Mouse (Mus musculus): ENCODE data around the gene Fat3. TPM values are rescaled to one million over a fixed set of nuclear protein-coding genes. Genes with fewer than 3 reads are reported as not detected.
A peak's percentile ranks its signal among the peaks of the same experiment; 100 is the strongest.

The Fat3 gene
- polyA plus RNA-seq (2015; fragmentation: Nextera tagmentation; extraction: Ambion mirVana): 0.45 and 0.54 TPM in 2 replicates

DNA sequence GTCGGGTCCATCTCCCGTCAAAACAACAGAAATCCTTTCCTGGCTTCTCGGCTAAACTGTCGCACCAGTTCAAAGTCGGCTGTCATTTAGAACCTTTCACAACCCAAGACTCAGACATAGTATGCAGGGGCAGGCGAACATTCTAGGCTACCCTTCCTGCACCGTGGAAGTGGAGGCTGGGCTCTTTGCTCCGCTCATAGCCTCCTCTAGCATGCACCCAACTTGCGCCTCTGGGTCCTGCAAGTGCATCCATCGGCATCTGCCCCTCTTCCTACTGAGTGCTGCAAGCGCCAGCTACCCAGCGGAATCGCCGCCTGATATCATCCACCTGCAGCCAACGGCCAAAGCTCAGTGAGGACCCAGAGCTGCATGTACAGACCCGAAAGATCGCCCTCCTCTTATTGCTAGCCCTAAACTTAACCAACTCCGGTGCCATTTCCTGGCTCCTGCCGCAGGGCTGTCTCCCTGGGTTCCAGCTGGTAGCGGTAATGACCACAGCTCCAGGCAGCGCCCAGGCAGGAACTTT is at the start of gene Fat3:
Fat3 (minus strand) TSS at position 100 of the 526 bp plus-strand sequence.
- H3K27me3 ChIP-seq (ENCODE audit: control insufficient read depth, insufficient read depth, low read depth, low read length): peaks cover 33% of the 10 kb centered on the region
- H3K27ac ChIP-seq (ENCODE audit: low read length): no peak within 1 kb of the TSS
- no peaks in the 10 kb centered on the region for H3K36me3 ChIP-seq (ENCODE audit: control insufficient read depth, insufficient read depth, low read length)
- no peaks in the 10 kb centered on the region for H3K9me3 ChIP-seq (ENCODE audit: control insufficient read depth, low read length)
- H3K4me2 ChIP-seq (ENCODE audit: low read depth, low read length): peak within 1 kb of the TSS; percentile 90
- 0 out of 2 replicates have a peak, but pooled peaks have one; percentile 13 for ATAC-seq (ENCODE audit: low read depth)
- peak within 1 kb of the TSS; percentile 57 for H3K9ac ChIP-seq (ENCODE audit: low read length)
- peak within 1 kb of the TSS; percentile 55 for H3K4me3 ChIP-seq (ENCODE audit: low read length)
- H3K4me1 ChIP-seq (replicated peaks; ENCODE audit: control insufficient read depth, insufficient read depth, low read length): peaks cover 14% of the 10 kb centered on the region
- WGBS: under 1% methylated on average over 21 of the region's 21 CpGs

DNA sequence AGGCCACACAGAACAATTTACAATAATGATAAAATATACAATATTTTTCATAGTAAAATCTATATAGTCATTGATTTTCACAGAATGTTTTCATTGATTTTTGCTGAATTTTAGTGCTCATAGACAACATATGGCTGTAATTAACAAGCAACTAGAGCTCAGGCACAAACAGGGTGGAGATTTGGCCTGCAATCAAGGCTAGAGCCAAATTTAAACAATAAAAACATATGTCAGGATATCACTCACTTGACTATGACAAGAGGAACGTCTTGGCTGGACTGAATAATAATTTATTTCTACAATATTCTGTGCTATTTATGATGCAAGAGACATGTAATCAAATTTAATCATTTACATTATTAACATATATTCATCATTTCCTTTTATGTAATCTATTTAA is 31.8 kb upstream of the Fat3 start:
- no peaks in the 10 kb centered on the region for H3K9me3 ChIP-seq (ENCODE audit: control insufficient read depth, low read length)
- no peak overlapping the region for H3K4me2 ChIP-seq (ENCODE audit: low read depth, low read length)
- no peak overlapping the region for H3K4me3 ChIP-seq (ENCODE audit: low read length)
- no peak overlapping the region for H3K9ac ChIP-seq (ENCODE audit: low read length)
- ATAC-seq (ENCODE audit: low read depth): peak; percentile 73; the same call in 1 of the 2 replicates
- no peak overlapping the region for H3K27ac ChIP-seq (ENCODE audit: low read length)
- no peaks in the 10 kb centered on the region for H3K27me3 ChIP-seq (ENCODE audit: control insufficient read depth, insufficient read depth, low read depth, low read length)
- no peaks in the 10 kb centered on the region for H3K4me1 ChIP-seq (replicated peaks; ENCODE audit: control insufficient read depth, insufficient read depth, low read length)
- H3K36me3 ChIP-seq (ENCODE audit: control insufficient read depth, insufficient read depth, low read length): no peaks in the 10 kb centered on the region
- WGBS: 25% methylated on average over 1 of the region's 1 CpGs

DNA sequence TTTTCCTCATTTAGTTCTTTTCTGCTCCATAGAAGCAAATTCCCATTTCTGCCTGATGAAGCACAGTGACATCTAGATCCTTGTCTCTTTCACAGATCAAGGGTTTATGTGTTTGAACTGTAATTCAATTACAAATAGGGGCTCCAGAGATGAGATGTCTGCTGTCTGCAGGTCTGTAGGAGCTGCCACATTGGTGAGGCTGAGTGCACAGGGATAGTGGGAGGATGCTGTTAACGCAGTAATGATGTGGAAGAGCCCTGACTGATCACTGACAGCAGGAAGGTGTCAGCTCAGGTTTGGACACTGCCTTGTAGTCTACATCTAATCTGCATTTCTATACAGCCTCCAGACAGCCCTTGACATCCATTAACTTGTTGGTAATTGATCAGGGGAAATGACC is 16.5 kb upstream of the Fat3 start:
- WGBS: 55% methylated on average over 1 of the region's 1 CpGs
- no peak for ATAC-seq (ENCODE audit: low read depth)

DNA sequence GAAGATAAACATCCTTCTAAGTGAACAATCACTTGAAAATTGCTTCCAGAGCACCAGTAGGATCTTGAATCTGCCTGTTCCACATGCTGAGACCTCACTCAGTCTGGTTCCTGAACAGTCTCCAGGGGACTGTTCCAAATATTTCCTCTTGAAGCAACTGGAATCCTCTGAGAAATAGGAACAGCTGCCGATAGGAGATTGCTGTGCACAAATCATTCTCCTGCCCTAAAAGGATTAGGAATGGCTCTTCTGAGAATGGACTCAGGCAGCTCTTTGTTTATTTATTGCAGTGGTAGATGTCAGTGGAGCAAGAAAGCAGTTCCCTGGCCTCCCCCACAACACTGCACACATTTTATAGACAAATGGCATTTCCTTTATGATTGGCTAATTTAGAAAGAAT is 10.9 kb upstream of the Fat3 start:
- no peak overlapping the region for H3K27ac ChIP-seq (ENCODE audit: low read length)
- H3K27me3 ChIP-seq (ENCODE audit: control insufficient read depth, insufficient read depth, low read depth, low read length): no peaks in the 10 kb centered on the region
- no peak overlapping the region for H3K9ac ChIP-seq (ENCODE audit: low read length)
- H3K9me3 ChIP-seq (ENCODE audit: control insufficient read depth, low read length): no peaks in the 10 kb centered on the region
- no peaks in the 10 kb centered on the region for H3K4me1 ChIP-seq (replicated peaks; ENCODE audit: control insufficient read depth, insufficient read depth, low read length)
- ATAC-seq (ENCODE audit: low read depth): no peak
- H3K4me3 ChIP-seq (ENCODE audit: low read length): no peak overlapping the region
- no peaks in the 10 kb centered on the region for H3K36me3 ChIP-seq (ENCODE audit: control insufficient read depth, insufficient read depth, low read length)
- no peak overlapping the region for H3K4me2 ChIP-seq (ENCODE audit: low read depth, low read length)
- 48% methylated on average over 1 of the region's 1 CpGs for WGBS

More for the DNA sequence above, 16.5 kb upstream of the Fat3 start:
- no peaks in the 10 kb centered on the region for H3K9me3 ChIP-seq (ENCODE audit: control insufficient read depth, low read length)
- no peaks in the 10 kb centered on the region for H3K36me3 ChIP-seq (ENCODE audit: control insufficient read depth, insufficient read depth, low read length)
- H3K4me2 ChIP-seq (ENCODE audit: low read depth, low read length): no peak overlapping the region
- H3K4me1 ChIP-seq (replicated peaks; ENCODE audit: control insufficient read depth, insufficient read depth, low read length): no peaks in the 10 kb centered on the region
- H3K27ac ChIP-seq (ENCODE audit: low read length): no peak overlapping the region
- no peak overlapping the region for H3K4me3 ChIP-seq (ENCODE audit: low read length)
- H3K27me3 ChIP-seq (ENCODE audit: control insufficient read depth, insufficient read depth, low read depth, low read length): no peaks in the 10 kb centered on the region
- H3K9ac ChIP-seq (ENCODE audit: low read length): no peak overlapping the region

DNA sequence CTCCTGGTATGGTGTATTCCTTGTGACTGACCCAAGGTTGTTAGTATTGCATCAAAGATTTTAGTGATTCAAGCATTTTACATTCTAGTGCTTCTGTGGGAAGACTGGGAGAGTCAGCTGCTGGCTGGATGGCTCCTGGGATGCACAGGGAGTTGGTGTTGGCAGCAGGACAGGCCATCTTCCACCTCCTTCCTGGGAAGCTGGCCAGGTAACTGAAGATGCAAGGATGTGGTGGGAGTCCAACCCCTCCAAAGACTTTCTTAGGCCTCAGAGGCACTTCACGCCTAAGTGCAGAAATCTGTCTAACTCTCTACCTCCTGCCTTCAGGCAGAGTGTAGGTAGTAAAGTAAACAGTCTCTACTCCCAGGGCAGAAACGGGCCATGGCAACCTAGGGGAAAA is 2.7 kb upstream of the Fat3 start:
- ATAC-seq (ENCODE audit: low read depth): no peak
- Histone ChIP-seq H3K27me3 (ENCODE audit: control insufficient read depth, insufficient read depth, low read depth, low read length) (peaks cover 25% of the 10 kb centered on the region), H3K27ac (ENCODE audit: low read length) (no peak overlapping the region), H3K4me3 (ENCODE audit: low read length) (no peak overlapping the region), H3K4me1 (replicated peaks; ENCODE audit: control insufficient read depth, insufficient read depth, low read length) (peaks cover 14% of the 10 kb centered on the region), H3K4me2 (ENCODE audit: low read depth, low read length) (no peak overlapping the region), H3K9me3 (ENCODE audit: control insufficient read depth, low read length) (no peaks in the 10 kb centered on the region), H3K9ac (ENCODE audit: low read length) (no peak overlapping the region), H3K36me3 (ENCODE audit: control insufficient read depth, insufficient read depth, low read length) (no peaks in the 10 kb centered on the region)
- WGBS: 38% methylated on average over 2 of the region's 2 CpGs

DNA sequence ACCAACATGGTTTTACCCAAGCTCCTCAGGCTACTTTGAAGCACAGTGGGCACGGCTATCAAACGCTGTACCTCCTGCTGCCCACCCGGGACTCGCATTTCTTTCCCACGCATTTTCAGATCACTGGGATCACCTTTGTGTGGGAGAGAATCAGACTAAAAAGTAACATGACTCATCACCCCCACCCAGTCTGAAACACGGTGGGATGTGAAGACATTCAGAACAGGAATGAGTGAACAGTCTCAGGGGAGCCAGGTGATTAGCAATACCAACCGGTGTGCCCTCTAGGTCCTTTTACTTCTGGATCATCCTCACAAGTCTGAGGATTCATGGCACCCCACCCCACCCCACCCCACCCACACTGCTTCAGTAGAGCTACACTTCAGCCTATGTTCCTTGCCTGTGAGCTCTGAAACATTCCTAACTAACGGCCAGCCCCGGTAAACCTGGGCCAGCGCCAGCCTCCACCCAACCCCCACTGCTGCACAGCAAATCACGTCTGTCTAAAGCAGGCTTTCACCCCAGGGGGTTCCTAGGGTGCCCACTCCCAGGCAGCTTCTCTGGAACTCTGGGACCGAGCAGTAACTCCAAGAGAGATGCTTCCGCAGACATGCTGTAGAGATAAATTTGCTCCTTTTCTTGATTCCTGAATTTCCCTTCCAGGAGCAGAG is 1.7 kb upstream of the Fat3 start:
- Histone ChIP-seq H3K9ac (ENCODE audit: low read length) (no peak overlapping the region), H3K4me3 (ENCODE audit: low read length) (0 out of 2 replicates have a peak overlapping the region, but pooled peaks have one; percentile 55), H3K36me3 (ENCODE audit: control insufficient read depth, insufficient read depth, low read length) (no peaks in the 10 kb centered on the region), H3K27me3 (ENCODE audit: control insufficient read depth, insufficient read depth, low read depth, low read length) (peaks cover 33% of the 10 kb centered on the region), H3K4me1 (replicated peaks; ENCODE audit: control insufficient read depth, insufficient read depth, low read length) (peaks cover 14% of the 10 kb centered on the region), H3K4me2 (ENCODE audit: low read depth, low read length) (peak overlapping the region; percentile 90; the same call in 1 of the 2 replicates), H3K27ac (ENCODE audit: low read length) (no peak overlapping the region), H3K9me3 (ENCODE audit: control insufficient read depth, low read length) (no peaks in the 10 kb centered on the region)
- WGBS: 14% methylated on average over 12 of the region's 13 CpGs
- ATAC-seq (ENCODE audit: low read depth): no peak

DNA sequence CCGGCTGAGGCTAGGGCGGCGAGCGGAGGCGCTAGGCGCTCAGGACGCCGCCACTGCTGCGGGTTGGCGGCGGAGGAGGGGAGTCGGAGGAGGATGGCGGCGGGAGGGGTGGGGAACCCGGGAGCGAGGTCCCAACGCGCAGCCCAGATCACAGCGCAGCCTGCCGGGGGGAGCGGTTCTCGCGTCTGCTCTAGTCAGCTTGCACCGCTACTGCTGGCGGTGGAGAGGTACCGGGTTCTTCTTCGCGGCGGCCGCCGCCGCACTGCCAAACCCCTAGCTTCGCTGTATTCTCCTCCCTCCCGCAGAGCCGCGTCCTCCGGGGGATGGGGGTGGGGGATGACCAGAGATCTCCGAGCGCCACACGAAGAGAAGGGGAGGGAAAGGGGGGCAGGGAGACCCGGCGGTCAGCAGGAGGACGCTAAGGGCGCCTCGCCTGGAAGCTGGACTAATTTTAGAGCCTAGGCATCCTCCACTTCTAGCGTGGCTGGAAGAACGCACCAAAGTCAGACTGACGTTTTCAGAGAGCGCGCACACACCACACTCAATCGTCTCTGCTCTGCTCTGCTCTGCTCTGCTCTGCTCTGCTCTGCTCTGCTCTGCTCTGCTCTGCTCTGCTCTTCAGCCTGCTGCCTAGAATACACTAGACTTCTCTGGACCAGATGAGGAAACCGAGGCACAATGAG is 1.0 kb upstream of the Fat3 start:
- H3K4me2 ChIP-seq (ENCODE audit: low read depth, low read length): peak overlapping the region; percentile 90
- peak overlapping the region; percentile 55 for H3K4me3 ChIP-seq (ENCODE audit: low read length)
- under 1% methylated on average over 51 of the region's 52 CpGs for WGBS
- H3K9ac ChIP-seq (ENCODE audit: low read length): peak overlapping the region; percentile 57
- H3K4me1 ChIP-seq (replicated peaks; ENCODE audit: control insufficient read depth, insufficient read depth, low read length): peaks cover 14% of the 10 kb centered on the region
- H3K27ac ChIP-seq (ENCODE audit: low read length): no peak overlapping the region
- H3K9me3 ChIP-seq (ENCODE audit: control insufficient read depth, low read length): no peaks in the 10 kb centered on the region
- H3K27me3 ChIP-seq (ENCODE audit: control insufficient read depth, insufficient read depth, low read depth, low read length): peaks cover 33% of the 10 kb centered on the region
- no peaks in the 10 kb centered on the region for H3K36me3 ChIP-seq (ENCODE audit: control insufficient read depth, insufficient read depth, low read length)
- ATAC-seq (ENCODE audit: low read depth): peak; percentile 72

DNA sequence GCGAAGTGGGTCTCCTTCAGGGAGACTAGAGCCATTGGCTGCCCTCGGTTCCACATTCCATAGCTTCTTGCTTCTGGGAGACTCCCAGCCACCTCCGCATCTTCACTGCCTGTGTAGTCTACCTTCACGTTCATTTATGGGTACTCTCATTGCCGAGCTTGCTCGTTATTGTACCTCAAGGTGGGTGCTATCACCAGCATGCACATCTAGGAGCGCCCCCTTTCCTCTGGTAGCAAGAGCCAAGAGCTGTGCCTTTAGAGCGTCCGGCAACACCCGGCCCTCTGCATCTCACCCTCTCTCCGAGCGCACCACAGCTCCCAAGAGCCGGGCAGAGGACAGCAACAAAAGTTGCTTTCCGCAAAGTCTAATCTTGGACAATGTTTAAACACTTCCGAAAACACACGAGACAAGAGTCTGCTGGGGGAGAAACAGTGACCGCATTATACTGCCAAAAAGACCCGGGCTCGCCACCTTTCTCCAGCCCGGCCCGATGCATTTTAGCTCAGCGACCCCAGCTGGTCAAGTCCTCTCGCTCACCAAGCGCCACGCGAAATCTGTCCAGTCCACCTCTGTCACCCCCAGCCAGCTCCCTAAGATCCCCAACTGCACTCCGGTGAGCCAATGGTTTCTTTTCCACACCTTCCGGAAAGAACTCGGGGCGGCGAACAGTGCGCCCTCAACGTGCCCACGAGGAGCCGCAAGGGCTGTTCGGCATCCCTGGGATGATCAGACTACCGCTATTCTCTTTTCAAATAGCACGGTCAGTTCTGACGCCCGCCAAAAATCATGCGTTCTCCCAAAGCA is 501 bp downstream of the Fat3 start:
- H3K36me3 ChIP-seq (ENCODE audit: control insufficient read depth, insufficient read depth, low read length): no peaks in the 10 kb centered on the region
- H3K27me3 ChIP-seq (ENCODE audit: control insufficient read depth, insufficient read depth, low read depth, low read length): peaks cover 33% of the 10 kb centered on the region
- H3K4me3 ChIP-seq (ENCODE audit: low read length): peak overlapping the region; percentile 55
- H3K4me2 ChIP-seq (ENCODE audit: low read depth, low read length): peak overlapping the region; percentile 90
- WGBS: under 1% methylated on average over 41 of the region's 41 CpGs
- peak overlapping the region; percentile 53 for H3K9ac ChIP-seq (ENCODE audit: low read length)
- no peak overlapping the region for H3K27ac ChIP-seq (ENCODE audit: low read length)
- H3K4me1 ChIP-seq (replicated peaks; ENCODE audit: control insufficient read depth, insufficient read depth, low read length): peaks cover 14% of the 10 kb centered on the region
- H3K9me3 ChIP-seq (ENCODE audit: control insufficient read depth, low read length): no peaks in the 10 kb centered on the region
- peak; percentile 41; the same call in 1 of the 2 replicates for ATAC-seq (ENCODE audit: low read depth)
